Mouse (Mus musculus) embryonic facial prominence, embryonic 15.5 days (tissue): ENCODE measurements around the gene Pawr. TPM values are rescaled to one million over a fixed set of nuclear protein-coding genes. Genes with fewer than 3 reads are reported as not detected.
A peak's percentile ranks its signal among the peaks of the same experiment; 100 is the strongest.

Source experiments
- ATAC-seq: fragments of 200-750 bp; cut with Nextera tagmentation; 2 replicates; pipeline ENCODE4 v1.8.0; 2017; ENCODE audit warnings: low read depth, moderate TSS enrichment; ENCODE audit not compliant: insufficient number of reproducible peaks, low FRiP score, low TSS enrichment
- H3K27ac ChIP-seq: fragments of 300-500 bp; sonication (generic); replicated peaks from 2 replicates; pipeline ENCODE4 v1.5.1; 2015; ENCODE audit warnings: mild to moderate bottlenecking, inconsistent platforms
- H3K27me3 ChIP-seq: fragments of 300-500 bp; sonication (generic); 2 replicates; pipeline ENCODE4 v1.6.1; 2015; ENCODE audit warnings: inconsistent platforms
- H3K36me3 ChIP-seq: fragments of 300-500 bp; sonication (generic); 2 replicates; pipeline ENCODE4 v1.6.1; 2015; ENCODE audit warnings: mild to moderate bottlenecking, inconsistent platforms
- H3K4me1 ChIP-seq: fragments of 300-500 bp; sonication (generic); 2 replicates; pipeline ENCODE4 v1.6.1; 2015; ENCODE audit warnings: inconsistent platforms
- H3K4me2 ChIP-seq: fragments of 300-500 bp; sonication (generic); replicated peaks from 2 replicates; pipeline ENCODE4 v1.6.1; 2015; ENCODE audit warnings: mild to moderate bottlenecking, inconsistent platforms
- H3K4me3 ChIP-seq: fragments of 300-500 bp; sonication (generic); replicated peaks from 2 replicates; pipeline ENCODE4 v1.5.1; 2015; ENCODE audit warnings: mild to moderate bottlenecking, inconsistent platforms
- H3K9ac ChIP-seq: fragments of 300-500 bp; sonication (generic); 2 replicates; pipeline ENCODE4 v1.6.1; 2015; ENCODE audit warnings: inconsistent platforms
- H3K9me3 ChIP-seq: fragments of 300-500 bp; sonication (generic); replicated peaks from 2 replicates; pipeline ENCODE4 v1.6.1; 2016; ENCODE audit warnings: inconsistent platforms
- WGBS: fragments of 180-500 bp; shearing (Covaris S2); methylation state at CpG from one replicate; pipeline ENCODE4 v1.1.7; 2015; 5-methylcytosine and 5-hydroxymethylcytosine counted together
- polyA plus RNA-seq: library from polyadenylated mRNA; unstranded; fragments of >200 nt; fragmentation: Nextera tagmentation; extraction: Ambion mirVana; gene quantifications from 2 replicates; pipeline ENCODE4 v1.2.1, GENCODE M21; 2015

Gene Pawr
- polyA plus RNA-seq, 1 experiment from 2014 or later, result 9.7 TPM

DNA sequence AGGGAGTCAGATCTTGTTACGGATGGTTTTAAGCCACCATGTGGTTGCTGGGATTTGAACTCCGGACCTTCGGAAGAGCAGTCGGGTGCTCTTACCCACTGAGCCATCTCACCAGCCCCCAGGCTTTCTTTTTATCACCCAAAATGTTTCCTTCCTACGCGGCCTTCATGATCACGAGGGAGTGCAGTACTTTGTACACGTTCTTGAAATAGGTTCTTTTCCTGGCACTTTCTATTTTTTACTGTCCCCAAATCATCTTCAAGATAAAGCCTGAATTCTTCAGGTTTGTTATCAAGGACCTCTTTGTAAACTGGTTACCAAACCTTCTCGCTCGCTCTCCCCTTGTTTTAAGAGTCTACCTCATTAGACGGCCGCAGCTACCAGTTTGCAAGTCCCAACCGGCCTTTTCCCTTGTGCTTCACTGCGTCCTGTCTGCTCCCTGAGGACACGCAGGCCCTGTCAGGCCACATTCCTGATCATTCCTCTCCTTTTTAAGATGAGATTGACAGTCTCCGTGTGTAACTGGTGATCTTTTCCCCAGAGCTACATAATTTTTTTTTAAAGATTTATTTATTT, 38.2 kb upstream of the Pawr start:
- WGBS, result 72% methylated on average over 16 of the region's 16 CpGs

DNA sequence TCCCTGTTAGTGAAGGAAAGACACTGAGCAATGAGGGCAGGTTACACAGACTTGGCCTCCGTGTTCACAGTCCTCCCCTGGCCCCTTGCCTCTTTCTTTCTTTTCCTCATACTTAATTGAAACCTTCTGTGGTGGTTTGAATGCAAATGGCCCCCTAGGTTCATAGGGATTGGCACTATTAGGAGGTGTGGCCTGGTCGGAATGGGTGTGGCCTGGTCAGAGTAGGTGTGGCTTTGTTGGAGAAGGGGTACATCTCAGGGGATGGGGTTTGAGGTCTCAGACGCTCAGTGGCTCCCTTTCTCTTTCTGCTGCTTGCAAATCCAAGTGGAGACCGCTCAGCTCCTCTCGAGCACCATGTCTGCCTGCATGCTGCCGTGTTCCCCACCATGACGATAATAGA, 37.2 kb upstream of the Pawr start:
- H3K4me2 ChIP-seq, result no peak overlapping the region
- WGBS, result 74% methylated on average over 7 of the region's 7 CpGs
- no peaks in the 10 kb centered on the region for H3K9me3 ChIP-seq
- no peak overlapping the region for H3K27ac ChIP-seq
- H3K4me1 ChIP-seq, result no peaks in the 10 kb centered on the region
- no peak for ATAC-seq
- no peaks in the 10 kb centered on the region for H3K27me3 ChIP-seq
- no peak overlapping the region for H3K9ac ChIP-seq
- H3K36me3 ChIP-seq, result no peaks in the 10 kb centered on the region
- H3K4me3 ChIP-seq, result no peak overlapping the region

More for the DNA sequence above, 38.2 kb upstream of the Pawr start:
- Histone ChIP-seq H3K9ac (no peak overlapping the region), H3K27ac (no peak overlapping the region), H3K36me3 (no peaks in the 10 kb centered on the region), H3K9me3 (no peaks in the 10 kb centered on the region), H3K27me3 (no peaks in the 10 kb centered on the region), H3K4me2 (no peak overlapping the region), H3K4me1 (no peaks in the 10 kb centered on the region), H3K4me3 (no peak overlapping the region)
- no peak for ATAC-seq

- H3K9ac ChIP-seq, result no peak overlapping the region
- no peak overlapping the region for H3K4me3 ChIP-seq
- no peaks in the 10 kb centered on the region for H3K36me3 ChIP-seq
- H3K27ac ChIP-seq, result no peak overlapping the region
- no peak for ATAC-seq
- H3K4me1 ChIP-seq, result no peaks in the 10 kb centered on the region; the same call in 1 of the 2 replicates
- 85% methylated on average over 7 of the region's 7 CpGs for WGBS
- no peaks in the 10 kb centered on the region for H3K27me3 ChIP-seq
- no peaks in the 10 kb centered on the region for H3K9me3 ChIP-seq
- H3K4me2 ChIP-seq, result no peak overlapping the region
Observed at GRCm38 (mm10) chr10:108296446-108296845, 35.5 kb upstream of the Pawr start.

DNA sequence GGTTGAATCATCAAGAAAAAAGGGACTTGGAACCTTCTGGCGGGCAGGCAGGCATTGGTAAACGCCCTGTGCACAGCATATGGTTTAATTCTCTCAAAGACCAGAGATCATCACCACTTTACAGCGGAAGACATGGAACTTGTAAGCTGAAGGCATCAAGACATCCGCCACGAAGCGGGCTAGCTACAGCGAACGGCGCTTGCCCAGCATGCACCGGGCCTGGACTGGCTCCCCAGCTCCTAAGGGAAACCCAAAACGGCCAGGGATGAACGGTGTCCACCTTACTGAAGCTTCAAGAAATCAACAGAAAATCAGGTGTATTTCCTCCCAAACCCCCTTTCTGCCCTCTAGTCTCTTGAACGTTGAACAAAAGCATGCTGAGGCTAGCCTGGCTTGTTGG, 33.7 kb upstream of the Pawr start:
- Histone ChIP-seq H3K9ac (no peak overlapping the region), H3K4me2 (no peak overlapping the region), H3K27me3 (no peaks in the 10 kb centered on the region), H3K4me3 (no peak overlapping the region), H3K9me3 (no peaks in the 10 kb centered on the region), H3K27ac (no peak overlapping the region), H3K36me3 (no peaks in the 10 kb centered on the region), H3K4me1 (no peaks in the 10 kb centered on the region; the same call in 1 of the 2 replicates)
- 91% methylated on average over 13 of the region's 13 CpGs for WGBS
- no peak for ATAC-seq

DNA sequence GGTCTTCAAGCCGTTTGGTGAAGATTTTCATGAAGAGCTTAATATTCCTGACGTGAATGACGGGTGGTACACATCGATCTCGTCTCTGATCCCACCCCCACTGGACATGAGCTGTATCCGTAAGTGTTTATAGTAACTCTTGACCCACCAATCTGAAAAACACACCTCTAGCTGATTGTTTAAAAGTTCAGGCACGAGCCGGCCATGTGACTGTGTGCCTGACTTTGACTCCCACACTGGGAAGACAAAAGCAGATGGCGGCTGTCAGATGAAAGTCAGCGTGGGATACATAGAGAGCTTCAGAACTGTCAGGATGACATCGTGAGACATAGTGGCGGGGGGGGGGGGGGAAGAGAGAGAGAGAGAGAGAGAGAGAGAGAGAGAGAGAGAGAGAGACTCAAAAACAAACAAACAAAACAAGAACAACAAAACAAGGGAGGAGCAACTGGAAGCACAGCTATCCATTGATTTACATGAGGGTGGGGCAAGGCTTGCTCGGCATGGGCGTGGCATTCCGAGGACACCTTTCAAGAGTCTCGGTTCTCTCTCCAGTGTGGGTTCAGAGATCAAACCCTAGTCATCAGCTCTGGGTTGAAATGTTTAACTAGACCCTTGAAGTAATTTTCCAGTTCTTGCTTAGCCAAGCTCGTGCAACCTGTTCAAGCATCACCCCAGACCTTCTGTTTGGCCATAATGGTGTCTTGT, 32.9 kb upstream of the Pawr start:
- WGBS, result 79% methylated on average over 16 of the region's 17 CpGs

GRCm38 (mm10) chr10:108299828-108300227, 32.1 kb upstream of the Pawr start:
- H3K4me1 ChIP-seq, result no peaks in the 10 kb centered on the region; the same call in 1 of the 2 replicates

More for the DNA sequence above, 32.9 kb upstream of the Pawr start:
- Histone ChIP-seq H3K36me3 (no peaks in the 10 kb centered on the region), H3K27me3 (no peaks in the 10 kb centered on the region), H3K9ac (no peak overlapping the region), H3K4me1 (no peaks in the 10 kb centered on the region; the same call in 1 of the 2 replicates), H3K27ac (no peak overlapping the region), H3K9me3 (no peaks in the 10 kb centered on the region), H3K4me2 (no peak overlapping the region), H3K4me3 (no peak overlapping the region)
- ATAC-seq, result no peak

GRCm38 (mm10) chr10:108300843-108301242, 31.1 kb upstream of the Pawr start:
- Histone ChIP-seq H3K9ac (no peak overlapping the region), H3K27ac (no peak overlapping the region), H3K27me3 (no peaks in the 10 kb centered on the region), H3K4me3 (no peak overlapping the region), H3K4me1 (no peaks in the 10 kb centered on the region; the same call in 1 of the 2 replicates), H3K36me3 (no peaks in the 10 kb centered on the region), H3K4me2 (peak overlapping the region; percentile 28), H3K9me3 (no peaks in the 10 kb centered on the region)
- ATAC-seq, result 0 out of 2 replicates have a peak, but pooled peaks have one; percentile 15
- 13% methylated on average over 19 of the region's 19 CpGs for WGBS

More at GRCm38 (mm10) chr10:108299828-108300227, 32.1 kb upstream of the Pawr start:
- ATAC-seq, result no peak
- Histone ChIP-seq H3K9me3 (no peaks in the 10 kb centered on the region), H3K4me2 (no peak overlapping the region), H3K27ac (no peak overlapping the region), H3K27me3 (no peaks in the 10 kb centered on the region), H3K4me3 (no peak overlapping the region), H3K9ac (no peak overlapping the region), H3K36me3 (no peaks in the 10 kb centered on the region)
- WGBS, result 69% methylated on average over 11 of the region's 11 CpGs

DNA sequence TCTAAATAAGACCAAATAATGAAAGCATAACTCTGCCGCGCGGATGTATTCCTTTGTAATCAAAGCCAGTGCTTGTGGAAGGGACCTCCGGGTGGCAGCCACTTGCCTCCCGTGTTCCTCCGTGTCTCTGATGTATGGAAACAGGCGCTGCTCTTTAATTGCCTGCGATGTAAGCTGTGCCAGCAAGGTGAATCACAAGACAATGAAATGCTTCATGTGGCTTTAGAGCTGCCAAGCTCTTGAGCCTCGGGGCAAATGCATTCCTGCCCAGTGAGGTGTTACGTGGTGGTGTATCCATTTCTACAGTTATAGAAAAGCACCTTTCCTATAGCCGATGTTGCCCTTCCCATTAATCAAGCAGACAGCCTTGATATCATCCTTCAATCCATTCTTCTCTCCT, 24.1 kb upstream of the Pawr start:
- H3K9me3 ChIP-seq, result no peaks in the 10 kb centered on the region
- no peaks in the 10 kb centered on the region for H3K4me1 ChIP-seq
- H3K27ac ChIP-seq, result no peak overlapping the region
- no peak for ATAC-seq
- H3K36me3 ChIP-seq, result no peaks in the 10 kb centered on the region
- no peak overlapping the region for H3K4me3 ChIP-seq
- 54% methylated on average over 11 of the region's 11 CpGs for WGBS
- no peaks in the 10 kb centered on the region for H3K27me3 ChIP-seq
- no peak overlapping the region for H3K4me2 ChIP-seq
- H3K9ac ChIP-seq, result no peak overlapping the region

DNA sequence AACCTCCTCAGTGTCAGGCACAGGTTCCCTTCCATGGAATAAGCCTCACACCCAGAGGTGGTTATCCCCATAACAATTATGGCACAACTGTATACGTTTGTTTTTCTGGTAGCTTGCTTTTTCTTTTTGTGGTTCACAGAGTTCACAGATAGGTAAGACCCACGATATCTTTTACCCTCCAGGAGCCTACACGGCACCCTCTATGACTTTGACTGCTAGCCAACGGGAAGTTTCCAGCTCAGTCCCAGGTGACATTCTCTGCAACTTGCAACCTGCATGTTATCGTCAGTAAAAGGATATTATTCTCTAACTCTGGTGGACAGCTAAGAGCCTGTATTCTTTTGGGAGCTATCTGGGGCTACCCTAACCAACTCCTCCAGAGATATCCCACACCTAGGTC, 21.7 kb upstream of the Pawr start:
- Histone ChIP-seq H3K9ac (no peak overlapping the region), H3K36me3 (no peaks in the 10 kb centered on the region), H3K4me2 (no peak overlapping the region), H3K9me3 (no peaks in the 10 kb centered on the region), H3K27ac (no peak overlapping the region), H3K4me1 (no peaks in the 10 kb centered on the region), H3K4me3 (no peak overlapping the region), H3K27me3 (no peaks in the 10 kb centered on the region)
- 79% methylated on average over 5 of the region's 5 CpGs for WGBS
- no peak for ATAC-seq

- no peaks in the 10 kb centered on the region for H3K9me3 ChIP-seq
- H3K36me3 ChIP-seq, result no peaks in the 10 kb centered on the region
- H3K4me3 ChIP-seq, result no peak overlapping the region
- no peak overlapping the region for H3K27ac ChIP-seq
- 80% methylated on average over 3 of the region's 3 CpGs for WGBS
- no peaks in the 10 kb centered on the region for H3K27me3 ChIP-seq
- H3K4me2 ChIP-seq, result no peak overlapping the region
- H3K4me1 ChIP-seq, result no peaks in the 10 kb centered on the region
- H3K9ac ChIP-seq, result no peak overlapping the region
- no peak for ATAC-seq
Observed at GRCm38 (mm10) chr10:108311396-108311795, 20.5 kb upstream of the Pawr start.

DNA sequence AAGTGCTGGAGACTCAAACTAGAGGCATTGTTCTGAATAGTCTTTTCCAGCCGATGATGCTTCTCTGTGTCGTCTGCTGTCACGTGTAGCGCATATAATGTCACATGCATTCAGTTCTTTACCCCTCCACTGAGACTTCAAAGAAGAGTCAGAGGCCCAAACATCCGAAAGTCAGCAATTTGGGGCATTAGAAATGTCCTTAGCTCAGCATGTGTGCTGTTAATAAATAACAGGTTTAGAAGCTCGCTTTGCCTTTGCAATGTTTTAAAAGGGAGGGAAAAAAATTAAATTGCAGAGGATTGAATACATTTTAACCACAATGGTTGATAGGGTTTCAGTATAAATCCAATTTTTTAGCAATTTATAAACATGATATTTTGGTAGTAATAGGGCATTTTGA, 18.1 kb upstream of the Pawr start:
- H3K9me3 ChIP-seq, result no peaks in the 10 kb centered on the region
- ATAC-seq, result no peak
- no peaks in the 10 kb centered on the region for H3K36me3 ChIP-seq
- H3K4me1 ChIP-seq, result no peaks in the 10 kb centered on the region
- H3K4me3 ChIP-seq, result no peak overlapping the region
- WGBS, result 39% methylated on average over 6 of the region's 6 CpGs
- no peaks in the 10 kb centered on the region for H3K27me3 ChIP-seq
- H3K27ac ChIP-seq, result no peak overlapping the region
- H3K9ac ChIP-seq, result no peak overlapping the region
- H3K4me2 ChIP-seq, result no peak overlapping the region

- H3K9ac ChIP-seq, result no peak overlapping the region
- ATAC-seq, result no peak
- WGBS, result 83% methylated on average over 8 of the region's 8 CpGs
Observed at GRCm38 (mm10) chr10:108314396-108314795, 17.5 kb upstream of the Pawr start.

More at GRCm38 (mm10) chr10:108314396-108314795, 17.5 kb upstream of the Pawr start:
- Histone ChIP-seq H3K4me3 (no peak overlapping the region), H3K4me1 (no peaks in the 10 kb centered on the region), H3K9me3 (no peaks in the 10 kb centered on the region), H3K27me3 (no peaks in the 10 kb centered on the region), H3K4me2 (no peak overlapping the region), H3K27ac (no peak overlapping the region), H3K36me3 (no peaks in the 10 kb centered on the region)
